Mouse (Mus musculus): ENCODE data around the gene Rpl37. TPM values are rescaled to one million over a fixed set of nuclear protein-coding genes. Genes with fewer than 3 reads are reported as not detected.
A peak's percentile ranks its signal among the peaks of the same experiment; 100 is the strongest.
"Not testable (repeated sequence)": the region's sequence is repeated elsewhere in the genome, so short reads cannot be mapped to it uniquely, and the experiment has no call there.

Rpl37 gene
- polyA plus RNA-seq, 1 experiment from 2014 or later: 475 TPM

GRCm38 (mm10) chr15:5128176-5128940, 11.9 kb downstream of the Rpl37 start:
- no peaks in the 10 kb centered on the region for H3K4me1 ChIP-seq

DNA sequence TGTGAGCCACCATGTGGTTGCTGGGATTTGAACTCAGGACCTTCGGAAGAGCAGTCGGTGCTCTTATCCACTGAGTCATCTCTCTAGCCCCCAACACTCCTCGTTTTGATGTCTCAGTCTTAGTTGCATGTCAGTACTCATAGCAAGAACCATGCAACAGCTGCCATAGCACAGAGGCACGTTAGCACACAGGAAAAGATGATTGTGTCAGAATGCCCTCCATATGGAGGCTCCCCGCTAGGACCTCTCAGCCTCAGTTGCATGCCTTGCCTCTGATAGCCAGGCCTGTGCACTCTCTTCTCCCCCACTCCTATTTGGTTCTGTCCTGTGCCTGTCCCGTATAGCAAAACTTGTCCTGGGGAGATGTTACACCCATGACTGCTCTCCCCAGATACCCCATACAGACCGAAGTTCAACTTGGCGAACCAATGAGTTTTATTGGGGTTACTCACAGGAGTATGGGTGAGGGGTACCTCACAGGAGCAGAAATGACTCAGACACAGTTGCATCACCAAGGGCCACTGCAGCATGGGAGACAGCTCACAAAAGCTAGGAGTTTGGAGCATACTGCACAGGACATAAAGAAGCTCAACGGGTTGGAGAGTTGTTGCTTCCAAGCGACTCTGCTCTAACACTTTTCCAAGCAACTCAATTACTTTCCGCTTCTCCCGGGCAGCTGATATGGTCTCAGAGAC, 12.8 kb downstream of the Rpl37 start:
- Histone ChIP-seq H3K9ac (no peak overlapping the region), H3K27me3 (no peaks in the 10 kb centered on the region), H3K4me3 (replicated peaks) (no peak overlapping the region), H3K27ac (no peak overlapping the region), H3K36me3 (replicated peaks) (peaks cover 10% of the 10 kb centered on the region), H3K4me1 (no peaks in the 10 kb centered on the region), H3K9me3 (no peaks in the 10 kb centered on the region), H3K4me2 (no peak overlapping the region)
- WGBS: 93% methylated on average over 12 of the region's 12 CpGs
- ATAC-seq (ENCODE audit: low FRiP score): no peak

More at GRCm38 (mm10) chr15:5128176-5128940, 11.9 kb downstream of the Rpl37 start:
- no peak overlapping the region for H3K9ac ChIP-seq
- H3K4me2 ChIP-seq: no peak overlapping the region
- H3K4me3 ChIP-seq (replicated peaks): no peak overlapping the region
- peaks cover 14% of the 10 kb centered on the region for H3K36me3 ChIP-seq (replicated peaks)
- 79% methylated on average over 5 of the region's 5 CpGs for WGBS
- no peak overlapping the region for H3K27ac ChIP-seq
- no peak for ATAC-seq (ENCODE audit: low FRiP score)
- H3K9me3 ChIP-seq: no peaks in the 10 kb centered on the region
- no peaks in the 10 kb centered on the region for H3K27me3 ChIP-seq

DNA sequence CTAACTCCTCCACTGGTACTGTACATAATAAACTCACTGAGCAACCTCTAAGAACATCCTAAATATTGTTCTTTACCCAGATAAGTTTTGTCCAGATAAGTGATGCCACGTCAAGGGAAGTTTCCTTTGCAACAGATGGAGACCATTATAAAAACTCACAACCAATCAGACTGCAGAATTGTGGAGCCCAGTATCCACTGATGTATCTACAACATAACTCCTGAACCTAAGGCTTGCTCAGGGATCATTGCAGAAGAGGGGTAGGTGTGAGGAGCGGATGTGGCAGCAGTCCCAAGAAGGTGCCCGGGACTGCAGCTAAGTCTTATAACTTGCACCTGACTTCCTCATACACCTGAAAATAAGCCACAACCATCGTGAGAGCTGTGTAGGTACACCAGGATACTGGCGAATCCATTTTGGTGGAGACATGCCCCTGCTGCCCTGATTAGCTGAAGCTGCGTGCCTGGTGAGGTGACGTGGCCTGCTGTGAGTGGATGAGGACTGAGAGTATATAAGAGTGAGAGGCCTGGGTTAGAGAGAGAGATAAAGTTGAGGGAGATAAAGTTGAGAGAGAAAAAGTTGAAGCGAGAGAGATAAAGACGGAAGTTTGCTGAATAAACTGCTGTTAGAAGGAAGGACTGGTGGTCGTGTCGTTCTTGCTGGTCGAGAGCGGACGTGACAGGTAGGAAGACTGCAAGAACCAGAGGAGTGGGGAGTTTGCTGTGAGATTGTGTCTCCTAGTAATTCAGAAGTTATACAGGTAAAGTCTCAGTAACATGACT, 14.6 kb downstream of the Rpl37 start:
- not testable (repeated sequence) for H3K27ac ChIP-seq; H3K27me3 ChIP-seq; H3K4me2 ChIP-seq; ATAC-seq (ENCODE audit: low FRiP score); H3K4me1 ChIP-seq; H3K36me3 ChIP-seq (replicated peaks); H3K4me3 ChIP-seq (replicated peaks); H3K9me3 ChIP-seq; H3K9ac ChIP-seq
- 93% methylated on average over 14 of the region's 14 CpGs for WGBS

DNA sequence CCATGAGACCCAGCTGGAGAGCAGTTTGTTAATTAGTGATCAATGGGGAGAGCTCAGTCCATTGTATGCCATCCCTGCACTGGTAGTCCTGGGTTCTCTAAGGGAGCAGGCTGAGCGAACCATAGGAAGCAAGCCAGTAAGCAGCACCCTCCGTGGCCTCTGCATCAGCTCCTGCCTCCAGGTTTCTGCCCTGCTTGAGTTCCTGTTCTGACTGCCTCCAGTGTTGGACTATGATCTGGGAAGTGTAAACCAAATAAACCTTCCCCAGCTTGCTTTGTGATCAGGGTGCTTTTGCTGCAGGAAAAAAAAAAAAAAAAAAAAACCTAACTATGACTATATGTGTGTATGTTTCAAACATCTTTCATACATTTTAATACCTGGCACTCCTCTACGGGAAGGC, 16.9 kb downstream of the Rpl37 start:
- H3K4me3 ChIP-seq (replicated peaks): no peak overlapping the region
- H3K27me3 ChIP-seq: no peaks in the 10 kb centered on the region
- 49% methylated on average over 3 of the region's 3 CpGs for WGBS
- no peak overlapping the region for H3K27ac ChIP-seq
- no peaks in the 10 kb centered on the region for H3K36me3 ChIP-seq (replicated peaks)
- H3K9me3 ChIP-seq: no peaks in the 10 kb centered on the region
- no peak overlapping the region for H3K9ac ChIP-seq
- ATAC-seq (ENCODE audit: low FRiP score): no peak
- no peak overlapping the region for H3K4me2 ChIP-seq
- no peaks in the 10 kb centered on the region for H3K4me1 ChIP-seq

GRCm38 (mm10) chr15:5134179-5134578, 17.7 kb downstream of the Rpl37 start:
- H3K27ac ChIP-seq: no peak overlapping the region
- WGBS: 64% methylated on average over 3 of the region's 3 CpGs
- H3K4me3 ChIP-seq (replicated peaks): no peak overlapping the region
- no peak for ATAC-seq (ENCODE audit: low FRiP score)
- no peaks in the 10 kb centered on the region for H3K9me3 ChIP-seq
- H3K4me1 ChIP-seq: no peaks in the 10 kb centered on the region; the same call in 1 of the 2 replicates
- no peaks in the 10 kb centered on the region for H3K27me3 ChIP-seq
- no peak overlapping the region for H3K9ac ChIP-seq
- no peaks in the 10 kb centered on the region for H3K36me3 ChIP-seq (replicated peaks)
- H3K4me2 ChIP-seq: no peak overlapping the region

- no peak for ATAC-seq (ENCODE audit: low FRiP score)
- no peaks in the 10 kb centered on the region for H3K9me3 ChIP-seq
- 79% methylated on average over 8 of the region's 8 CpGs for WGBS
- H3K4me3 ChIP-seq (replicated peaks): no peak overlapping the region
- no peak overlapping the region for H3K9ac ChIP-seq
- no peak overlapping the region for H3K27ac ChIP-seq
- H3K36me3 ChIP-seq (replicated peaks): no peaks in the 10 kb centered on the region
- no peak overlapping the region for H3K4me2 ChIP-seq
- no peaks in the 10 kb centered on the region for H3K27me3 ChIP-seq
- no peaks in the 10 kb centered on the region; the same call in 1 of the 2 replicates for H3K4me1 ChIP-seq
Measured at GRCm38 (mm10) chr15:5134945-5135483, 18.6 kb downstream of the Rpl37 start.

DNA sequence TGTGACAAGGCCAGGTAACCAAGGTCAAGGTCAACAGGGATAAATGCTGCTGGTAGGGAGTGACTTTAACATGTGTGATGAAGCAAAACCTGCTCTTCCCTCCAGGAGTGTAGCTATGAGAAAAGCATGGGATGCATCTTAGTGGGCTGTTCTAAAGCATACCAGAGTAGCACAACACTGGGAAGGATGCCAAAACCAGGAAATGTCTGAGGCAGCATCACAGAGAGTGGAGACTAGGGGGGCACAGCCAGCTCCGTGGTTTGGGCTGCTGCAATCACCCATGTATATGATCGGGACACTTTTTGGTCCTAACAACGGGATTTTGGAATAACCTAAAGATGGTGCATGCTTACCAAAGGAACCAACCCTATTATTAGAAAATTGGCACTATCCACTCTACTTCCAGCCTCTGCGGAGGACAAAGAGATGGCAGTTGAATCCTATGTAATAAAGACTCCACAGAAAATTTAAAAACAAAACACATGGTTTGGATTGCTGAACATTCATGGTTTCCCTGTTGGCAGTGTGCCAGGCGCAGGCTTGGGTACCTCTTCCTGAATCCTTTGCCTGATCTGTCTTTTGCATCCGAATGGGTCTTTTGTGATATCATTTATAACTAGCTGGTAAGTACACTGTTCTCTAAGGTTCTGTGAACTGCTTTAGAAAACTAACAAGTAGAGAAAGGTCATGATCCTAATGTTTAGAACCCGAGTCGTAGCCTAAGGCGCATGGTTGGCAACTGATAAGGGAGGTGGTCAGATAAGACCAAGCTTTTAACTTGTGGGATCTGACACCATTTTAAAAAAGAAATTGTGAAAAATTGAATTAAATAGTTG, 21.8 kb downstream of the Rpl37 start:
- no peaks in the 10 kb centered on the region for H3K27me3 ChIP-seq
- no peak overlapping the region for H3K27ac ChIP-seq
- WGBS: 62% methylated on average over 9 of the region's 9 CpGs
- H3K9ac ChIP-seq: no peak overlapping the region
- peak; percentile 70; the same call in 1 of the 2 replicates for ATAC-seq (ENCODE audit: low FRiP score)
- H3K4me1 ChIP-seq: no peaks in the 10 kb centered on the region; the same call in 1 of the 2 replicates
- no peaks in the 10 kb centered on the region for H3K36me3 ChIP-seq (replicated peaks)
- H3K4me2 ChIP-seq: no peak overlapping the region
- H3K4me3 ChIP-seq (replicated peaks): no peak overlapping the region
- H3K9me3 ChIP-seq: no peaks in the 10 kb centered on the region

DNA sequence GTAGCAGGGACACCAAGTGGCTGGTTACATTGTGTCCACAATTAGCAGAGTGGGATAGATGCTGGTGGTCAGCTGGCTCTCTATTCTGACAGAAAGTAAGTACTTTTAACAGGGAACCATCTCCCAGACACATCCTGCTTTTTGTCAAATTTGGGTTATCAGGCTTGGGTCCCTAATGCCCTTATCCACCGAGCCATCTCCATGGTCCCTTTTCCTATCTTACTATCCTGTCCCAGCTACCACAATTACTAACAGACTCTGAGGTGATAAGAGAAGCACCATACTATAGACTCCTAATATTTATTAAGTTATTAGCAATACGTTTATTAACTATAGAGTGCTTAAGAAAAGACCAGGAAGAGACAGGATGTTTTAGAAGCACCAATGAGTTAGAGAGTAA, 22.9 kb downstream of the Rpl37 start:
- 90% methylated on average over 2 of the region's 2 CpGs for WGBS
- H3K36me3 ChIP-seq (replicated peaks): no peaks in the 10 kb centered on the region
- no peak overlapping the region for H3K4me3 ChIP-seq (replicated peaks)
- no peaks in the 10 kb centered on the region for H3K9me3 ChIP-seq
- H3K9ac ChIP-seq: no peak overlapping the region
- no peak overlapping the region for H3K4me2 ChIP-seq
- no peak for ATAC-seq (ENCODE audit: low FRiP score)
- no peaks in the 10 kb centered on the region; the same call in 1 of the 2 replicates for H3K4me1 ChIP-seq
- no peaks in the 10 kb centered on the region for H3K27me3 ChIP-seq
- H3K27ac ChIP-seq: no peak overlapping the region

- no peaks in the 10 kb centered on the region for H3K27me3 ChIP-seq
- no peak overlapping the region for H3K4me3 ChIP-seq (replicated peaks)
- H3K36me3 ChIP-seq (replicated peaks): no peaks in the 10 kb centered on the region
- no peak overlapping the region for H3K27ac ChIP-seq
- no peaks in the 10 kb centered on the region for H3K9me3 ChIP-seq
- no peak for ATAC-seq (ENCODE audit: low FRiP score)
- no peak overlapping the region for H3K4me2 ChIP-seq
- H3K9ac ChIP-seq: no peak overlapping the region
- 91% methylated on average over 7 of the region's 7 CpGs for WGBS
- H3K4me1 ChIP-seq: peaks cover 3% of the 10 kb centered on the region
Measured at GRCm38 (mm10) chr15:5139863-5140262, 23.4 kb downstream of the Rpl37 start.

- Histone ChIP-seq H3K36me3 (replicated peaks) (no peaks in the 10 kb centered on the region), H3K4me2 (no peak overlapping the region), H3K27ac (no peak overlapping the region), H3K4me3 (replicated peaks) (no peak overlapping the region), H3K9me3 (no peaks in the 10 kb centered on the region), H3K27me3 (no peaks in the 10 kb centered on the region), H3K4me1 (peaks cover 8% of the 10 kb centered on the region), H3K9ac (no peak overlapping the region)
- no peak for ATAC-seq (ENCODE audit: low FRiP score)
Measured at GRCm38 (mm10) chr15:5140357-5140756, 23.9 kb downstream of the Rpl37 start.

DNA sequence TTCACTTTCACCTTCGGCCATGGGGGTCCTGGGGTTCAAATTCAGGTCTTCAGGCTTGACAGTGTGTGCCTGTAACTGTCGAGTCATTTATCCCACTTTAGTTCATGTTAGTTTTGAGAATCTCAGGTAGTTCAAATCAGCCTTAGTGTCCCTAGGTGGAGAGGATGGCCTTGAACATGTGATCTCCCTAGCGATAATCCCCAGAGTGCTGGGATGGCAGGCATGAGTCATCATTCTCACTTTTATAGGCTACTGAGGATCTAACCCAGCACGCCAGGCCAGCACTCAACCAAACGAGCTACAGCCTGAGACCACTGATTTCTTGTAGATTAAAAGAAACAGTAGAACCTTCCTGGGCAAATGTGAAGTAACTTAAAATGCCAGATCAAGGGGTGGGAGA, 25.6 kb downstream of the Rpl37 start:
- Histone ChIP-seq H3K9me3 (no peaks in the 10 kb centered on the region), H3K27me3 (no peaks in the 10 kb centered on the region), H3K4me1 (peaks cover 10% of the 10 kb centered on the region), H3K9ac (no peak overlapping the region), H3K4me3 (replicated peaks) (no peak overlapping the region), H3K27ac (no peak overlapping the region), H3K4me2 (no peak overlapping the region), H3K36me3 (replicated peaks) (no peaks in the 10 kb centered on the region)
- 65% methylated on average over 5 of the region's 5 CpGs for WGBS
- ATAC-seq (ENCODE audit: low FRiP score): no peak
